Mouse (Mus musculus): ENCODE data around the gene Fmnl1. TPM values are rescaled to one million over a fixed set of nuclear protein-coding genes. Genes with fewer than 3 reads are reported as not detected.

Gene Fmnl1
- polyA plus RNA-seq, 1 experiment: 3.7 TPM

GRCm38 (mm10) chr11:103246731-103247290, 75.9 kb downstream of the Fmnl1 start:
- TF ChIP-seq USF1 (IDR thresholded peaks at IDR 0.05; ENCODE audit: low read depth): no peak
- no peak for TF ChIP-seq MYOD1 (IDR thresholded peaks at IDR 0.05; ENCODE audit: control insufficient read depth, insufficient read length, low read depth)
- TF ChIP-seq CEBPB (IDR thresholded peaks at IDR 0.05; ENCODE audit: low read depth): no peak
- TF ChIP-seq CTCF (IDR thresholded peaks at IDR 0.05; ENCODE audit: control insufficient read depth, insufficient read depth, insufficient read length): no peak
- TF ChIP-seq FOSL1 (IDR thresholded peaks at IDR 0.05; ENCODE audit: insufficient read depth, low read length, poor library complexity, severe bottlenecking): no peak
- no peak for TF ChIP-seq MAX (IDR thresholded peaks at IDR 0.05)
- TF ChIP-seq MYOG (IDR thresholded peaks at IDR 0.05; ENCODE audit: control insufficient read depth, extremely low read depth, insufficient read length): no peak
- Histone ChIP-seq H3K79me3 (ENCODE audit: low read depth) (peaks cover 66% of the 10 kb centered on the region), H3K4me3 (ENCODE audit: insufficient read depth, poor library complexity, severe bottlenecking) (no peak overlapping the region), H3ac (ENCODE audit: control insufficient read depth, insufficient read length, low read depth) (peak overlapping the region; percentile 57), H3K36me3 (ENCODE audit: control insufficient read depth, insufficient read depth) (peaks cover 30% of the 10 kb centered on the region), H3K79me2 (ENCODE audit: control insufficient read depth, insufficient read depth) (peaks cover 88% of the 10 kb centered on the region), H3K27me3 (ENCODE audit: control insufficient read depth, insufficient read depth, insufficient read length) (no peaks in the 10 kb centered on the region)

GRCm38 (mm10) chr11:103247504-103248177, 76.7 kb downstream of the Fmnl1 start:
- Histone ChIP-seq H3K4me3 (ENCODE audit: insufficient read depth, poor library complexity, severe bottlenecking) (no peak overlapping the region), H3ac (ENCODE audit: control insufficient read depth, insufficient read length, low read depth) (peak overlapping the region; percentile 37), H3K79me3 (ENCODE audit: low read depth) (peaks cover 68% of the 10 kb centered on the region), H3K27me3 (ENCODE audit: control insufficient read depth, insufficient read depth, insufficient read length) (no peaks in the 10 kb centered on the region), H3K36me3 (ENCODE audit: control insufficient read depth, insufficient read depth) (peaks cover 24% of the 10 kb centered on the region), H3K79me2 (ENCODE audit: control insufficient read depth, insufficient read depth) (peaks cover 88% of the 10 kb centered on the region)
- TF ChIP-seq FOSL1 (IDR thresholded peaks at IDR 0.05; ENCODE audit: insufficient read depth, low read length, poor library complexity, severe bottlenecking) (no peak), MYOD1 (IDR thresholded peaks at IDR 0.05; ENCODE audit: control insufficient read depth, insufficient read length, low read depth) (no peak), USF1 (IDR thresholded peaks at IDR 0.05; ENCODE audit: low read depth) (no peak), MAX (IDR thresholded peaks at IDR 0.05) (no peak), CEBPB (IDR thresholded peaks at IDR 0.05; ENCODE audit: low read depth) (no peak), CTCF (IDR thresholded peaks at IDR 0.05; ENCODE audit: control insufficient read depth, insufficient read depth, insufficient read length) (no peak), MYOG (IDR thresholded peaks at IDR 0.05; ENCODE audit: control insufficient read depth, extremely low read depth, insufficient read length) (no peak)

Other genes starting within 250 kb of the Fmnl1 start
- gene Kif18b, start 246.0 kb upstream of the Fmnl1 start, polyA plus RNA-seq (2012; fragmentation: generic; extraction: Trizol): 44.9 TPM
- gene C1ql1, start 224.4 kb upstream of the Fmnl1 start, polyA plus RNA-seq (2012; fragmentation: generic; extraction: Trizol): 0.87 TPM
- 64.9 TPM for gene Nmt1, start 142.9 kb upstream of the Fmnl1 start, polyA plus RNA-seq (2012; fragmentation: generic; extraction: Trizol)
- gene Dcakd, start 142.8 kb upstream of the Fmnl1 start, polyA plus RNA-seq (2012; fragmentation: generic; extraction: Trizol): 185 TPM
- 27.6 TPM for gene Plcd3, start 69.4 kb upstream of the Fmnl1 start, polyA plus RNA-seq (2012; fragmentation: generic; extraction: Trizol)
- 23.0 TPM for gene Acbd4, start 69.4 kb upstream of the Fmnl1 start, polyA plus RNA-seq (2012; fragmentation: generic; extraction: Trizol)
- 24.3 TPM for gene Hexim1, start 54.9 kb upstream of the Fmnl1 start, polyA plus RNA-seq (2012; fragmentation: generic; extraction: Trizol)
- 3.4 TPM for gene Hexim2, start 38.7 kb upstream of the Fmnl1 start, polyA plus RNA-seq (2012; fragmentation: generic; extraction: Trizol)
- gene 1700023F06Rik, start 37.5 kb downstream of the Fmnl1 start, polyA plus RNA-seq (2012; fragmentation: generic; extraction: Trizol): 0.02 TPM
- not detected for gene Spata32, start 47.3 kb downstream of the Fmnl1 start, polyA plus RNA-seq (2012; fragmentation: generic; extraction: Trizol)
- gene Map3k14, start 96.4 kb downstream of the Fmnl1 start, polyA plus RNA-seq (2012; fragmentation: generic; extraction: Trizol): 9.7 TPM
- 0.19 TPM for gene Arhgap27, start 192.6 kb downstream of the Fmnl1 start, polyA plus RNA-seq (2012; fragmentation: generic; extraction: Trizol)
- 7.1 TPM for gene Plekhm1, start 241.6 kb downstream of the Fmnl1 start, polyA plus RNA-seq (2012; fragmentation: generic; extraction: Trizol)

Data from C2C12 (cell line).